Mouse (Mus musculus) G1E (cell line): ENCODE results near the gene Calhm1.

ENCODE experiments used
- CTCF ChIP-seq: IDR thresholded peaks from 2 replicates; pipeline ENCODE4 v1.5.1; 2012; ENCODE audit warnings: low read depth, low read length, inconsistent platforms, mixed read lengths
- GATA1 ChIP-seq: IDR thresholded peaks from 2 replicates; pipeline ENCODE4 v1.6.1; 2012; ENCODE audit warnings: borderline replicate concordance, low read length, inconsistent platforms, mixed read lengths
- GATA2 ChIP-seq: IDR thresholded peaks from 2 replicates; pipeline ENCODE4 v1.6.1; 2012; ENCODE audit warnings: low read depth, low read length, inconsistent platforms, borderline replicate concordance
- POLR2AphosphoS5 ChIP-seq: IDR thresholded peaks from 2 replicates; pipeline ENCODE4 v1.6.1; 2012; ENCODE audit warnings: low read depth, low read length, inconsistent platforms; ENCODE audit not compliant: insufficient replicate concordance
- TAL1 ChIP-seq: conservative IDR thresholded peaks from 2 replicates; pipeline ENCODE4 v1.6.1; 2012; ENCODE audit warnings: low read depth, low read length, inconsistent platforms, mixed read lengths

DNA sequence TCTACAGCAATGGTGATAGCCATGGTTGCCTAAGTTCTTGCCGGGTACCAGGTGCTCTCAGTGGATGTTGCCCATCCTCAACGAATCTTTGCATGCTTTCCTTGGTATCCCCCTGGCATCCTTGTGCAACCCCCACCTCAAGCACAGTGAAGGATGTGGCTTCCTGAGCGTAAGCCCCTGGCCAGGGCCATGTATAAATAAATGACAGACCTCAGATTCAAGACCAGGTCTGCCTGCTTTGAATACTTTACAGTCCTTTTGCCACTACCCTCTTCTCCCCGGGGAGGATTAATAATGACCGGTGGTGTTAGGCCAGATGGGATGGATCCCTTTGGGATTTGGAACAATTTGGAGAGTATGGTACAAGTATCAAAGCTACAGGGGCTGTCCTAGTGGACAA, 7.9 kb downstream of the Calhm1 start:
- no peak for TF ChIP-seq GATA1
- TF ChIP-seq CTCF = no peak
- TF ChIP-seq TAL1 = no peak
- TF ChIP-seq POLR2AphosphoS5 = no peak
- TF ChIP-seq GATA2 = no peak
